Mouse (Mus musculus) layer of hippocampus, adult 2 months (tissue): ENCODE data around the gene Cpeb4. TPM values are rescaled to one million over a fixed set of nuclear protein-coding genes. Genes with fewer than 3 reads are reported as not detected.
A peak's percentile ranks its signal among the peaks of the same experiment; 100 is the strongest.
"Not testable (repeated sequence)": the region's sequence is repeated elsewhere in the genome, so short reads cannot be mapped to it uniquely, and the experiment has no call there.

Experiments
- DNase-seq, 2 experiments: peaks; one replicate each; pipeline ENCODE4 v3.0.0; 2022; ENCODE audit warnings: low spot score in 2 of 2
- H3K27ac ChIP-seq: fragments of 200-600 bp; 2 replicates; pipeline ENCODE4 v1.8.1; 2022
- H3K4me3 ChIP-seq: fragments of 200-600 bp; 2 replicates; pipeline ENCODE4 v1.8.1; 2022; ENCODE audit warnings: mild to moderate bottlenecking
- CTCF ChIP-seq: fragments of 200-600 bp; conservative IDR thresholded peaks from 2 replicates; pipeline ENCODE4 v1.8.1; 2022; ENCODE audit warnings: antibody characterized with exemption, mild to moderate bottlenecking, moderate library complexity
- total RNA-seq, 2 experiments: library from RNA; stranded (reverse); gene quantifications; 2 replicates each; pipeline ENCODE4 v1.2.3; 2021

Cpeb4 gene
- total RNA-seq, 2 experiments from 2014 or later = 153 to 156 TPM

- TF ChIP-seq CTCF = no peak
- no peak for DNase-seq
- Histone ChIP-seq H3K27ac (peak overlapping the region; percentile 69), H3K4me3 (no peak overlapping the region)
These were observed 34.8 kb upstream of the Cpeb4 start for GRCm38 (mm10) chr11:31837243-31837642.

GRCm38 (mm10) chr11:31837753-31838152 is 34.3 kb upstream of the Cpeb4 start:
- TF ChIP-seq CTCF = no peak
- H3K4me3 ChIP-seq = no peak overlapping the region
- DNase-seq = no peak
- H3K27ac ChIP-seq = peak overlapping the region; percentile 69

- TF ChIP-seq CTCF = no peak
- H3K4me3 ChIP-seq = no peak overlapping the region
- peak; percentile 71 to 79 for DNase-seq
- peak overlapping the region; percentile 69 for H3K27ac ChIP-seq
These were observed 33.4 kb upstream of the Cpeb4 start for GRCm38 (mm10) chr11:31838442-31839083.

- TF ChIP-seq CTCF = no peak
- DNase-seq = no peak
- Histone ChIP-seq H3K27ac (peak overlapping the region; percentile 69), H3K4me3 (no peak overlapping the region)
These were observed 32.9 kb upstream of the Cpeb4 start for GRCm38 (mm10) chr11:31839084-31839460.

- Histone ChIP-seq H3K4me3 (no peak overlapping the region), H3K27ac (no peak overlapping the region)
- TF ChIP-seq CTCF = no peak
- DNase-seq = no peak
These were observed 29.6 kb upstream of the Cpeb4 start for GRCm38 (mm10) chr11:31842171-31842959.

GRCm38 (mm10) chr11:31843177-31843833 is 28.7 kb upstream of the Cpeb4 start:
- H3K27ac ChIP-seq = no peak overlapping the region
- no peak for DNase-seq
- no peak for TF ChIP-seq CTCF

GRCm38 (mm10) chr11:31843834-31844188 is 28.2 kb upstream of the Cpeb4 start:
- TF ChIP-seq CTCF = no peak
- Histone ChIP-seq H3K4me3 (no peak overlapping the region), H3K27ac (no peak overlapping the region)
- no peak for DNase-seq

More at GRCm38 (mm10) chr11:31843177-31843833, 28.7 kb upstream of the Cpeb4 start:
- no peak overlapping the region for H3K4me3 ChIP-seq

- not testable (repeated sequence) for DNase-seq, H3K27ac ChIP-seq, H3K4me3 ChIP-seq
These were observed 26.9 kb upstream of the Cpeb4 start for GRCm38 (mm10) chr11:31845111-31845510.

GRCm38 (mm10) chr11:31846771-31847468 is 25.1 kb upstream of the Cpeb4 start:
- no peak overlapping the region for H3K4me3 ChIP-seq
- peak overlapping the region; percentile 72 for H3K27ac ChIP-seq
- peak in 1 of 2 experiments; percentile 54 for DNase-seq
- TF ChIP-seq CTCF = no peak

GRCm38 (mm10) chr11:31847469-31847805 is 24.6 kb upstream of the Cpeb4 start:
- TF ChIP-seq CTCF = no peak
- Histone ChIP-seq H3K27ac (peak overlapping the region; percentile 72), H3K4me3 (no peak overlapping the region)
- DNase-seq = no peak

- Histone ChIP-seq H3K27ac (no peak overlapping the region), H3K4me3 (no peak overlapping the region)
- no peak for DNase-seq
- TF ChIP-seq CTCF = no peak
These were observed 23.3 kb upstream of the Cpeb4 start for GRCm38 (mm10) chr11:31848725-31849124.

GRCm38 (mm10) chr11:31850156-31850775 is 21.7 kb upstream of the Cpeb4 start:
- no peak for TF ChIP-seq CTCF
- no peak overlapping the region for H3K27ac ChIP-seq
- no peak overlapping the region for H3K4me3 ChIP-seq
- DNase-seq = no peak

GRCm38 (mm10) chr11:31850995-31851394 is 21.0 kb upstream of the Cpeb4 start:
- no peak for TF ChIP-seq CTCF
- H3K4me3 ChIP-seq = no peak overlapping the region
- no peak for DNase-seq
- H3K27ac ChIP-seq = no peak overlapping the region
